Comparison of ENCODE assay signal across 11 mouse cellular contexts in the genomic region with DNA sequence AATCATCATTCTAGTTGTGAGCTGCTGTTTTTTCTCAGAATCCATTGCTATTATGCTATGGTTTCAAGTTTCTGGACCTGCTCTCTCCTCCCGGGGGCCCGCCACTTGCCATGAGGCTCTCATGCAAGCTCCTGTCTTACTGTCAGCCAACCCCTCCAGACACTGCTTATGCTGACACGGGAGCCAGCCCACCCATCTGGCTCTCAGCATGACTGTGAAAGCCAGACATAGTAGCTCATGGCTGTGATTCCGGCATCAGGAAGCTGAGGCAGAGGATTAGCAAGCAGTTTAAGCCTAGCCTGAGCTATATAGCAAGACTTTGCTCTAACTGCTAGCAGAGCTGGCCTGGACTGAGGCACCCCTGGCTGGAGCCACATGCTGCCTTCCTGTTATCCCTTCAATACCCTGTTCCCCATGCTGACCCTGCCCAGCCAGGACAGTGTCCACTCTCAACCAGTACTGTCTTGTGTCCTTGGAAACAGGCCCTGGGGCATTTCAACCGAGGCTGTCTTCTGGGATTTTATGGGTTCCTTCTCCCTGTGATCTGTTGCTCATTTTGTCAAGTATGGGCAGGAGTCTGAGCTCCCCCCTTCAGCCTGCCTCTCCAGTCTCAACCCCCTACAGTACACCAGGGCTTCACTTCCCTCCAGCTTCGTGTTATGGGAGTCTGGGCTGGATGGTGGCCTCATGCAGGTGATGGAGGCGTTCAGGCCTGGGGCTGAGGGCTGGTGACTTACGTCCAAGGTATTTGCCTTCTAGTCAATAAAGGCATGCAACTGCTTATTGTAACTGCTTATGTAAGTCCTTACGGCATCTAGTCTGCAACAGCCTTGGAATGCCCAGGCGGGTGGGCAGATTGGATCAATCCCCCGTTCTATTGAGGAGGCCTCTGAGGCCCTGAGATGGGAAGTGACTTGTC. TPM values are rescaled to one million over a fixed set of nuclear protein-coding genes. Genes with fewer than 3 reads are reported as not detected.
DNase-seq lines count a peak whose midpoint lies in the region; ATAC-seq lines count a peak whose summit lies in the region.
"Had no signal": no experiment of that assay in that cellular context is flagged by ENCODE, and none has a peak within 500 bp of the region (broad histone marks: within the 10 kb centered on the region; RNA-seq: fewer than 3 reads in every experiment).

No protein-coding gene starts in this region.

- ATAC-seq in megakaryocyte-erythroid progenitor cell, adult 5-6 weeks (replicated peaks; ENCODE audit: low FRiP score, low TSS enrichment, poor library complexity, severe bottlenecking) = no peak
- ATAC-seq: midbrain, embryonic 15.5 days had no signal

- DNase-seq in cerebellum, postnatal 10 days = peak; percentile 62 to 80
- DNase-seq in cerebellum, adult 11-12 months = no peak
- peak; percentile 65 for DNase-seq in layer of hippocampus, adult 9-11 months
- DNase-seq in layer of hippocampus, adult 11-12 months (ENCODE audit: low spot score) = no peak
- DNase-seq in NIH3T3 (ENCODE audit: low read depth) = peak; percentile 85
- peak; percentile 25 for DNase-seq in heart, postnatal 4 days
- DNase-seq in kidney, postnatal 4 days = no peak
- DNase-seq: cerebellum, postnatal 36 days; gastrocnemius, postnatal 25 days had no signal

RNA-seq across cellular contexts. Expression of gene Furin, which starts 37.0 kb away (rescaled TPM):
- 100 to 1,000 TPM; 104 to 113 TPM for total RNA-seq in heart, postnatal 4 days (2021)
- total RNA-seq in megakaryocyte-erythroid progenitor cell, adult 5-6 weeks (2014; fragmentation: Nextera tagmentation) = 24.9 and 31.5 TPM in 2 replicates
- total RNA-seq in megakaryocyte-erythroid progenitor cell, adult 5-6 weeks (2017) = 8.2 and 10.0 TPM in 2 replicates

RNA-seq across cellular contexts. Expression of gene Fes, which starts 54.5 kb away (rescaled TPM):
- total RNA-seq in heart, postnatal 4 days (2021) = 10 to 100 TPM; 16.4 to 21.5 TPM
- 12.5 and 23.2 TPM in 2 replicates for total RNA-seq in megakaryocyte-erythroid progenitor cell, adult 5-6 weeks (2014; fragmentation: Nextera tagmentation)
- 1.8 and 17.9 TPM in 2 replicates for total RNA-seq in megakaryocyte-erythroid progenitor cell, adult 5-6 weeks (2017)

Comparison
In these comparisons a context has a peak if more than half of its experiments do, and no peak if none do; other contexts are left out.
1. DNase-seq: peak in cerebellum, postnatal 10 days (2 of 2), layer of hippocampus, adult 9-11 months (single experiment), NIH3T3 (single experiment) and heart, postnatal 4 days (single experiment); none in cerebellum, adult 11-12 months (single experiment), layer of hippocampus, adult 11-12 months (single experiment) and kidney, postnatal 4 days (0 of 2).